Mouse (Mus musculus) cortical plate, adult 2 months (tissue): ENCODE data around the gene Zbtb44.

Source experiments
- CTCF ChIP-seq: fragments of 200-500 bp; IDR thresholded peaks from 2 replicates; pipeline ENCODE4 v1.5.1; 2011; ENCODE audit warnings: mild to moderate bottlenecking, control low read depth, low read length; ENCODE audit not compliant: insufficient read depth; ENCODE audit errors: extremely low read depth
- POLR2A ChIP-seq: fragments of 200-500 bp; IDR thresholded peaks from 2 replicates; pipeline ENCODE4 v1.6.1; 2011; ENCODE audit warnings: mild to moderate bottlenecking, low read length, control low read depth; ENCODE audit not compliant: insufficient read depth; ENCODE audit errors: extremely low read depth

- TF ChIP-seq CTCF: no peak
- TF ChIP-seq POLR2A: no peak
Observed at GRCm38 (mm10) chr9:31009334-31009733, 21.1 kb upstream of the Zbtb44 start.
